Comparison of ENCODE assay signal across 17 mouse cellular contexts in the genomic region with DNA sequence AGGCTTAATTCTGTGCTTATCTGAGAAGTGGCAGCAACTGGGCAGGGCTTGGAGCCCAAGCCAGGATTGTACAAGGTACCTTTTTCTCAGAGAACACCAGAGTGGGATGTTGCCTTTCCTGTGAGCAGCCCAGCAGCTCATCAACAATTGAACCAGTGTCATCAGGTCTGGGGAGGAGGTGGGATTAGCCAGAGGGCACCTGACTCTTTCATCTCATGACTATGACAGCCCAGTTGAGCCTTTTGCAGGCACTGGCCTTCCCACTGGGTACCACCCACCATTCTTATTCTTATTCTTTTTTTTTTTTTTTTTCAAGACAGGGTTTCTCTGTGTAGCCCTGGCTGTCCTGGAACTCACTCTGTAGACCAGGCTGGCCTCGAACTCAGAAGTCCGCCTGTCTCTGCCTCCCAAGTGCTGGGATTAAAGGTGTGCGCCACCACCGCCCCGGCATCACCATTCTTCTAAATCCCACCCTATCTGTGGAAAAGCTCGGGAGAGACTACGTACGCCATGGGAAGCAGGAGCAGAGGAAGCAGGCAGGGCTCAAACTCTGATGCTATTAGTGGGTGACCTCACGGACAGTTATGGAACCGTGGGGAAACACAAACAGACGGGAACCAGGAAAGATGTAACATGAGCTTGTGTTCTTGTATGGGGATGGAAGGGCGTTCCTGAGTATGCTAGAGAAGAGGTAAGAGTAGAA. TPM values are rescaled to one million over a fixed set of nuclear protein-coding genes. Genes with fewer than 3 reads are reported as not detected.
DNase-seq lines count a peak whose midpoint lies in the region; ATAC-seq and TF ChIP-seq lines count a peak whose summit lies in the region.
"Had no signal": no experiment of that assay in that cellular context is flagged by ENCODE, and none has a peak within 500 bp of the region (broad histone marks: within the 10 kb centered on the region; RNA-seq: fewer than 3 reads in every experiment).

No protein-coding gene starts in this region.

- no peaks in the 10 kb centered on the region for H3K4me1 ChIP-seq in forebrain, embryonic 14.5 days (ENCODE audit: control insufficient read depth, insufficient read depth, low read length)
- H3K4me1 ChIP-seq in forebrain, embryonic 16.5 days (replicated peaks; ENCODE audit: control insufficient read depth, insufficient read depth, low read length), result no peaks in the 10 kb centered on the region
- H3K4me1 ChIP-seq in liver, embryonic 16.5 days (ENCODE audit: control insufficient read depth, low read depth, low read length), result no peaks in the 10 kb centered on the region
- H3K4me1 ChIP-seq in ES-Bruce4 (ENCODE audit: control insufficient read depth, insufficient read depth, low read length) (peaks cover 4% of the 10 kb centered on the region), ES-E14 (ENCODE audit: control insufficient read depth in 2 of 2, insufficient read depth in 2 of 2, low read length in 2 of 2, poor library complexity in 1 of 2) (peaks cover 3 to 27% of the 10 kb centered on the region in 2 experiments; a peak in 3 of 4 replicates)
- no peaks in the 10 kb centered on the region for H3K4me1 ChIP-seq in midbrain, embryonic 13.5 days (replicated peaks)
- H3K4me1 ChIP-seq: hindbrain, embryonic 15.5 days; lung, embryonic 15.5 days; midbrain, embryonic 12.5 days had no signal

- DNase-seq in forebrain, embryonic 14.5 days (ENCODE audit: low spot score), result no peak
- DNase-seq in liver, result no peak
- peak; percentile 54 for DNase-seq in ES-E14 (ENCODE audit: low read depth, low spot score)

- H3K9me3 ChIP-seq in forebrain, embryonic 14.5 days (replicated peaks; ENCODE audit: control insufficient read depth, low read length), result no peaks in the 10 kb centered on the region
- H3K9me3 ChIP-seq in forebrain, embryonic 16.5 days (ENCODE audit: control insufficient read depth, low read length), result no peaks in the 10 kb centered on the region
- H3K9me3 ChIP-seq in liver, embryonic 16.5 days (replicated peaks; ENCODE audit: control insufficient read depth, low read length), result no peaks in the 10 kb centered on the region
- H3K9me3 ChIP-seq in ES-Bruce4 (replicated peaks; ENCODE audit: control insufficient read depth, insufficient read depth, low read length, poor library complexity, severe bottlenecking), result no peaks in the 10 kb centered on the region
- H3K9me3 ChIP-seq in ES-E14 (ENCODE audit: control insufficient read depth, insufficient read depth, low read depth, low read length), result no peaks in the 10 kb centered on the region
- no peaks in the 10 kb centered on the region for H3K9me3 ChIP-seq in midbrain, embryonic 13.5 days
- H3K9me3 ChIP-seq: forebrain, embryonic 10.5 days; hindbrain, embryonic 15.5 days; limb, embryonic 15.5 days; lung, embryonic 15.5 days; midbrain, embryonic 12.5 days had no signal

- no peak for TF ChIP-seq POLR2A in ES-Bruce4 (IDR thresholded peaks at IDR 0.05; ENCODE audit: insufficient read depth, low read length)

- no peak overlapping the region for H3K27ac ChIP-seq in forebrain, embryonic 14.5 days (ENCODE audit: low read depth, low read length)
- no peak overlapping the region for H3K27ac ChIP-seq in forebrain, embryonic 16.5 days (ENCODE audit: low read length)
- H3K27ac ChIP-seq in liver, embryonic 16.5 days (ENCODE audit: low read length), result no peak overlapping the region
- H3K27ac ChIP-seq in ES-Bruce4 (ENCODE audit: insufficient read depth, low read length), result peak overlapping the region; percentile 92
- peak overlapping the region; percentile 50; the same call in 1 of the 2 replicates for H3K27ac ChIP-seq in ES-E14 (ENCODE audit: insufficient read depth, low read depth, low read length, poor library complexity, severe bottlenecking)
- H3K27ac ChIP-seq in midbrain, embryonic 13.5 days, result no peak overlapping the region
- H3K27ac ChIP-seq: forebrain, embryonic 10.5 days; hindbrain, embryonic 15.5 days; kidney, postnatal 0 days; limb, embryonic 15.5 days; lung, embryonic 15.5 days; macrophage; midbrain, embryonic 12.5 days; stomach, postnatal 0 days had no signal

- TF ChIP-seq EP300 in ES-Bruce4 (IDR thresholded peaks at IDR 0.05; ENCODE audit: insufficient read depth, low read depth, low read length), result peak; percentile 82

- in situ Hi-C loops in ES-E14 (cut with MboI; ENCODE audit: low sequenced_read_pairs in 2 of 2, unreplicated experiment in 2 of 2), result no loop called here

- ATAC-seq in forebrain, embryonic 14.5 days, result 0 out of 2 replicates have a peak, but pooled peaks have one; percentile 10
- ATAC-seq in forebrain, embryonic 16.5 days, result no peak
- ATAC-seq in liver, embryonic 16.5 days (ENCODE audit: low read depth), result 0 out of 2 replicates have a peak, but pooled peaks have one; percentile 4
- ATAC-seq in midbrain, embryonic 13.5 days, result no peak

- no peaks in the 10 kb centered on the region for H3K36me3 ChIP-seq in forebrain, embryonic 14.5 days (ENCODE audit: control insufficient read depth, insufficient read depth, low read length)
- no peaks in the 10 kb centered on the region for H3K36me3 ChIP-seq in forebrain, embryonic 16.5 days (ENCODE audit: control insufficient read depth, insufficient read depth)
- no peaks in the 10 kb centered on the region for H3K36me3 ChIP-seq in liver, embryonic 16.5 days (ENCODE audit: control insufficient read depth, insufficient read depth)
- H3K36me3 ChIP-seq in ES-Bruce4 (ENCODE audit: control insufficient read depth, insufficient read depth, low read length, poor library complexity, severe bottlenecking), result no peaks in the 10 kb centered on the region
- H3K36me3 ChIP-seq in ES-E14 (ENCODE audit: control insufficient read depth, insufficient read depth, low read length, poor library complexity, severe bottlenecking), result peaks cover 3% of the 10 kb centered on the region; the same call in 1 of the 2 replicates
- no peaks in the 10 kb centered on the region for H3K36me3 ChIP-seq in midbrain, embryonic 13.5 days
- H3K36me3 ChIP-seq: forebrain, embryonic 10.5 days; hindbrain, embryonic 15.5 days; limb, embryonic 15.5 days; lung, embryonic 15.5 days; midbrain, embryonic 12.5 days had no signal

- no peak overlapping the region for H3K9ac ChIP-seq in forebrain, embryonic 14.5 days (ENCODE audit: low read length)
- H3K9ac ChIP-seq in forebrain, embryonic 16.5 days (replicated peaks; ENCODE audit: low read depth, low read length), result no peak overlapping the region
- H3K9ac ChIP-seq in liver, embryonic 16.5 days (ENCODE audit: low read depth, low read length), result no peak overlapping the region
- H3K9ac ChIP-seq in ES-Bruce4 (ENCODE audit: low read depth, poor library complexity, severe bottlenecking) (no peak overlapping the region), ES-E14 (ENCODE audit: insufficient read depth, low read depth, low read length, poor library complexity, severe bottlenecking) (no peak overlapping the region)
- H3K9ac ChIP-seq in midbrain, embryonic 13.5 days (replicated peaks), result no peak overlapping the region
- H3K9ac ChIP-seq: hindbrain, embryonic 15.5 days; limb, embryonic 15.5 days; lung, embryonic 15.5 days; midbrain, embryonic 12.5 days had no signal

- no peak for TF ChIP-seq CTCF in ES-Bruce4 (IDR thresholded peaks at IDR 0.05; ENCODE audit: low read depth, low read length)

- H3K4me3 ChIP-seq in forebrain, embryonic 14.5 days (ENCODE audit: low read depth, low read length), result no peak overlapping the region
- no peak overlapping the region for H3K4me3 ChIP-seq in forebrain, embryonic 16.5 days (replicated peaks; ENCODE audit: low read length)
- no peak overlapping the region for H3K4me3 ChIP-seq in liver, embryonic 16.5 days (ENCODE audit: low read depth, low read length)
- H3K4me3 ChIP-seq in ES-Bruce4 (ENCODE audit: low read depth, low read length), result no peak overlapping the region
- H3K4me3 ChIP-seq in ES-E14 (ENCODE audit: insufficient read depth in 1 of 2, low read depth in 1 of 2, low read length in 2 of 2, poor library complexity in 1 of 2, severe bottlenecking in 1 of 2), result no peak overlapping the region
- H3K4me3 ChIP-seq in midbrain, embryonic 13.5 days (replicated peaks), result no peak overlapping the region
- H3K4me3 ChIP-seq: forebrain, embryonic 10.5 days; hindbrain, embryonic 15.5 days; limb, embryonic 15.5 days; lung, embryonic 15.5 days; midbrain, embryonic 12.5 days had no signal

- WGBS in forebrain, embryonic 14.5 days, result 94% methylated on average over 12 of the region's 12 CpGs
- 93% methylated on average over 12 of the region's 12 CpGs for WGBS in forebrain, embryonic 16.5 days
- 80% methylated on average over 12 of the region's 12 CpGs for WGBS in liver, embryonic 16.5 days (ENCODE audit: insufficient replicate concordance)
- 90% methylated on average over 12 of the region's 12 CpGs for WGBS in midbrain, embryonic 13.5 days

- no peaks in the 10 kb centered on the region for H3K27me3 ChIP-seq in forebrain, embryonic 14.5 days (replicated peaks; ENCODE audit: control insufficient read depth, insufficient read depth, low read length)
- no peaks in the 10 kb centered on the region for H3K27me3 ChIP-seq in forebrain, embryonic 16.5 days (replicated peaks; ENCODE audit: control insufficient read depth, insufficient read depth, low read length)
- peaks cover 2% of the 10 kb centered on the region; the same call in 1 of the 2 replicates for H3K27me3 ChIP-seq in liver, embryonic 16.5 days (ENCODE audit: control insufficient read depth, insufficient read depth, low read depth, low read length)
- H3K27me3 ChIP-seq in ES-Bruce4 (ENCODE audit: control insufficient read depth, insufficient read depth, low read length, poor library complexity, severe bottlenecking), result no peaks in the 10 kb centered on the region
- no peaks in the 10 kb centered on the region for H3K27me3 ChIP-seq in midbrain, embryonic 13.5 days
- H3K27me3 ChIP-seq: hindbrain, embryonic 15.5 days; limb, embryonic 15.5 days; lung, embryonic 15.5 days had no signal

- H3K4me2 ChIP-seq in forebrain, embryonic 14.5 days (ENCODE audit: low read length), result no peak overlapping the region
- H3K4me2 ChIP-seq in forebrain, embryonic 16.5 days (ENCODE audit: low read length), result no peak overlapping the region
- H3K4me2 ChIP-seq in liver, embryonic 16.5 days (ENCODE audit: low read depth, low read length), result no peak overlapping the region
- no peak overlapping the region for H3K4me2 ChIP-seq in midbrain, embryonic 13.5 days (replicated peaks)
- H3K4me2 ChIP-seq: hindbrain, embryonic 15.5 days; limb, embryonic 15.5 days; lung, embryonic 15.5 days; midbrain, embryonic 12.5 days had no signal

RNA-seq across cellular contexts. Expression of gene Susd2, which starts 7.6 kb away (rescaled TPM):
- 1.3 TPM in 2 replicates for polyA plus RNA-seq in forebrain, embryonic 14.5 days (2014; fragmentation: Nextera tagmentation; extraction: Ambion mirVana)
- 1.2 and 1.3 TPM in 2 replicates for polyA plus RNA-seq in forebrain, embryonic 16.5 days (2015; fragmentation: Nextera tagmentation; extraction: Ambion mirVana)
- 1.8 and 2.3 TPM in 2 replicates for polyA plus RNA-seq in liver, embryonic 16.5 days (2015; fragmentation: Nextera tagmentation; extraction: Ambion mirVana)
- polyA plus RNA-seq in ES-Bruce4 (2011; ENCODE audit: insufficient read depth, insufficient read length, low read depth, missing spikeins), result 11.1 and 11.7 TPM in 2 replicates
- total RNA-seq in ES-E14 (2012; rRNA removed), result 10.4 and 20.1 TPM in 2 replicates
- 2.0 and 2.3 TPM in 2 replicates for polyA plus RNA-seq in midbrain, embryonic 13.5 days (2015; fragmentation: Nextera tagmentation; extraction: Ambion mirVana)
- total RNA-seq: monocyte, adult 5-6 weeks had no signal

RNA-seq across cellular contexts. Expression of gene Ggt5, which starts 47.1 kb away (rescaled TPM):
- polyA plus RNA-seq in forebrain, embryonic 14.5 days (2014; fragmentation: Nextera tagmentation; extraction: Ambion mirVana), result 1.8 and 2.1 TPM in 2 replicates
- 2.0 and 3.7 TPM in 2 replicates for polyA plus RNA-seq in forebrain, embryonic 16.5 days (2015; fragmentation: Nextera tagmentation; extraction: Ambion mirVana)
- 0.77 and 0.98 TPM in 2 replicates for polyA plus RNA-seq in liver, embryonic 16.5 days (2015; fragmentation: Nextera tagmentation; extraction: Ambion mirVana)
- polyA plus RNA-seq in ES-Bruce4 (2011; ENCODE audit: insufficient read depth, insufficient read length, low read depth, missing spikeins), result 0.81 and 0.90 TPM in 2 replicates
- total RNA-seq in ES-E14 (2012; rRNA removed), result 0.36 and 0.58 TPM in 2 replicates
- polyA plus RNA-seq in midbrain, embryonic 13.5 days (2015; fragmentation: Nextera tagmentation; extraction: Ambion mirVana), result 1.9 and 2.4 TPM in 2 replicates
- polyA plus RNA-seq: C2C12 had no signal

Comparison
In these comparisons a context has a peak if more than half of its experiments do, and no peak if none do; other contexts are left out.
1. ATAC-seq: peak in forebrain, embryonic 14.5 days (single experiment) and liver, embryonic 16.5 days (single experiment); none in forebrain, embryonic 16.5 days (single experiment) and midbrain, embryonic 13.5 days (single experiment).
2. H3K27ac ChIP-seq: peak in ES-Bruce4 (single experiment) and ES-E14 (single experiment); none in forebrain, embryonic 14.5 days (single experiment), forebrain, embryonic 16.5 days (single experiment), liver, embryonic 16.5 days (single experiment) and midbrain, embryonic 13.5 days (single experiment).